Mouse (Mus musculus) adrenal gland (tissue): ENCODE measurements at regions not wholly inside any gene's neighbourhood (a gene's known extent, or its start where the extent isn't known, plus 50 kb on each side); places are given as distances from the start of the nearest gene placed in this dataset.

Experiments used
- intact Hi-C: fragments of 180-260 bp; cut with DNase I; formaldehyde crosslinking; loops from one replicate; pipeline ENCODE4 v1.15.1; 2025

DNA sequence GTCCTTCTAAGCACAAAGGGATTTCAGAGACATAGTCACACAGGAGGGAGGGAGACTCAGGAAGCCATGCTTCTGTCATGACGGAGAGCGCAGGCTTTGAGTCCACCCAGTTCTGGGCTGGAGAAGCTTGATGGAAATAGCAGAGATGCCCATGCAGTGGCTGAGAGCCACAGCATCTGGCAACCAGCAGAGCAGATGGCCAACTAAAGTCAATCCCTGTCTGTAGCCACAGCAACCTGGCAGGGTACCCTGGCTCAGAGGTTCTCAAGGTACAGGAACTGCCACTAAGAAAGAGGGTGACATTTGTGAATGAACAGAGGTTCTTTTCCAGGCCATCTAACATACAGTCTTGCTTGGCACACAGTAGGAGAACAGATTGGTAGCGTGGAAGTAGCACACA lies 61.7 kb upstream of the Syt13 start:
- intact Hi-C loops = no loop called here

DNA sequence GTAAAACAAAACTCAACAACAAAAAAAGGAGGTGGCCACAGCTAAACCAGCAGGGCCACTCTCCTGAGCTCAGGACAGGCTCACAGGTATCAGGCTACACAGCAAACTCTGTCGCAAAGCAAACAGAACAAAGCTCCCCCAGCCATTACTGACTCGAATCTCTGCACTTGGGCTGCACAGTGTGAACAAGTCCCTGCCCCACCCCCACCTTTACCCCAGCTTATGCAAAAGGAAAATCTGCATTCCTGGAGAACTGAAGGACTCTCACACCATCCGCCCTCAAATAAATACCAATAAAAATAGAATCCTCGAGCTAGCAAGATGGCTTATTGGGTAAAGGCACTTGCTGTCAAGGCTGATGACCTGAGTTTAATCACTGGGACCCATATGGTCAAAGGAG lies 60.6 kb upstream of the Syt13 start:
- intact Hi-C loops = no loop called here

DNA sequence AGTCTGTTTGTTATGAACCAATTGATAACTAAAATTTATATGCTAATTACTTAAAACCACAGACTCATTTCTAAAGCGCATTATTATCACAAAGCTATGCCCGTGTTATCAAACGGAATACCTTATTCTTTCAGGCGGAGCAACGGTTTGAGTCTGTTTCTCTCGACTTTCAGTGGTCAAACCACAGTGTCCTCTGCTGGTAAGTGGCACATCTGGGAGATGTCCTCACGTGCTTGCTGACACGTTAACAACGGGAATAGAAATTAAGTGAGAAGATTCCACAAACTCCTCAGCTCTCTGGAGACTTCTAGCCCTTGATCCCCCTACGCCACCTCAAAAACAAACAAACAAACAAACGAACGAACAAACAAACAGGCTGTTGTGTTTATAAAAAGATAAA lies 58.9 kb upstream of the Syt13 start:
- intact Hi-C loops = no loop called here

DNA sequence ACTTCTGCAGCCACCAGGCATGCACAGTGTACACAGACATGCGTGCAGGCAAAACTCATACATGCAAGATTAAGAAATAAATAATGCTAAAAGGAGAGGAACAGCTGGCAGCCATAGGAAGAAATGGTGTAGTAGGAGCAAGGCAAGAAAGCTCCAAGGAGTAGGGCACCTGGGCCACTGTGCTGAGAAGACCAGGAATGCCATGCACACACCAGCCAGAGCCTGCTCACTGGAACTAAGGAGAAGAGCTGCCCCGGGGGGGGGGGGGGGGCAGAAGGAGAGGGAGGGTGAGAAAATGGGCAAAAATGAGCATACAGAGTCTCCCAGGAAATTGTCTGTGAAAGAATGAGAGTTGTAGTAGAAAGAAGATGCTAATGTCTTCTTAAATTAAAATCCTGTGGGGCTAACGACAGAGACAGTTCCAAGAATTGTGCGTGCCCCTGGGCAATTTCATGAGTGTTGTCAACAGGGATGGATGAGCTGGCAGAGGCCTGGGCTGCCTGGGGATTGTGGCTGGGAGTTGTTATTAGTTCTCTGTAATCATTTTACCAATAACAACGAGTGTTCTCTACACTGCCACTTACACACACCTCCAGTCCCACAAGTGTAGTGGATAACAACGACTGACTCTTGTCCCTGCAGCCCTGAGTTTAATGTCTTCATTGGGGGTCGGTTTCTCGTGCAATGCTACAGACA lies 54.2 kb upstream of the Syt13 start:
- intact Hi-C loops = no loop called here
